Mouse (Mus musculus) layer of hippocampus, adult 2 months (tissue): ENCODE measurements at regions not wholly inside any gene's neighbourhood (a gene's known extent, or its start where the extent isn't known, plus 50 kb on each side); places are given as distances from the start of the nearest gene placed in this dataset.
A peak's percentile ranks its signal among the peaks of the same experiment; 100 is the strongest.

Source experiments
- DNase-seq, 2 experiments: peaks; one replicate each; pipeline ENCODE4 v3.0.0; 2022; ENCODE audit warnings: low spot score in 2 of 2
- H3K27ac ChIP-seq: fragments of 200-600 bp; 2 replicates; pipeline ENCODE4 v1.8.1; 2022
- H3K4me3 ChIP-seq: fragments of 200-600 bp; 2 replicates; pipeline ENCODE4 v1.8.1; 2022; ENCODE audit warnings: mild to moderate bottlenecking
- CTCF ChIP-seq: fragments of 200-600 bp; conservative IDR thresholded peaks from 2 replicates; pipeline ENCODE4 v1.8.1; 2022; ENCODE audit warnings: antibody characterized with exemption, mild to moderate bottlenecking, moderate library complexity

- H3K4me3 ChIP-seq, result no peak overlapping the region
- DNase-seq, result no peak
- no peak overlapping the region for H3K27ac ChIP-seq
- TF ChIP-seq CTCF, result no peak
Observed at GRCm38 (mm10) chr10:48066986-48067385, 1721.6 kb downstream of the Grik2 start.

GRCm38 (mm10) chr10:48027296-48027695 is 1761.3 kb downstream of the Grik2 start:
- Histone ChIP-seq H3K4me3 (no peak overlapping the region), H3K27ac (no peak overlapping the region)
- TF ChIP-seq CTCF, result no peak
- no peak for DNase-seq

GRCm38 (mm10) chr10:47991328-47992044 is 1797.1 kb downstream of the Grik2 start:
- DNase-seq, result no peak
- TF ChIP-seq CTCF, result no peak
- Histone ChIP-seq H3K27ac (no peak overlapping the region), H3K4me3 (no peak overlapping the region)

- Histone ChIP-seq H3K4me3 (no peak overlapping the region), H3K27ac (0 out of 2 replicates have a peak overlapping the region, but pooled peaks have one; percentile 11)
- TF ChIP-seq CTCF, result no peak
- DNase-seq, result peak; percentile 8 to 33
Observed at GRCm38 (mm10) chr10:47979028-47979427, 1809.5 kb downstream of the Grik2 start.
